Mouse (Mus musculus) kidney, postnatal 0 days (tissue): ENCODE data around the gene Rtn3. TPM values are rescaled to one million over a fixed set of nuclear protein-coding genes. Genes with fewer than 3 reads are reported as not detected.
A peak's percentile ranks its signal among the peaks of the same experiment; 100 is the strongest.
"Not testable (repeated sequence)": the region's sequence is repeated elsewhere in the genome, so short reads cannot be mapped to it uniquely, and the experiment has no call there.

Experiments
- ATAC-seq: fragments of 200-750 bp; cut with Nextera tagmentation; replicated peaks from 2 replicates; pipeline ENCODE4 v1.8.0; 2017; ENCODE audit warnings: low read depth, moderate number of reproducible peaks, moderate TSS enrichment, moderate library complexity; ENCODE audit not compliant: low FRiP score
- DNase-seq: peaks from one replicate; pipeline ENCODE4 v3.0.0-alpha.2; 2016; ENCODE audit warnings: low spot score
- H3K27ac ChIP-seq: fragments of 300-500 bp; sonication (generic); 2 replicates; pipeline ENCODE4 v1.5.1; 2014; ENCODE audit warnings: mild to moderate bottlenecking
- H3K27me3 ChIP-seq: fragments of 300-500 bp; sonication (generic); 2 replicates; pipeline ENCODE4 v1.6.1; 2014; ENCODE audit warnings: low read length, mixed read lengths; ENCODE audit not compliant: insufficient read depth
- H3K36me3 ChIP-seq: fragments of 300-500 bp; sonication (generic); 2 replicates; pipeline ENCODE4 v1.6.1; 2014; ENCODE audit warnings: low read length, mixed read lengths; ENCODE audit not compliant: insufficient read depth
- H3K4me1 ChIP-seq: fragments of 300-500 bp; sonication (generic); replicated peaks from 2 replicates; pipeline ENCODE4 v1.6.1; 2014; ENCODE audit warnings: antibody characterized with exemption, low read length, mixed read lengths; ENCODE audit not compliant: insufficient read depth
- H3K4me2 ChIP-seq: fragments of 300-500 bp; sonication (generic); 2 replicates; pipeline ENCODE4 v1.6.1; 2014; ENCODE audit warnings: mild to moderate bottlenecking, low read length, moderate library complexity, mixed read lengths
- H3K4me3 ChIP-seq: fragments of 300-500 bp; sonication (generic); replicated peaks from 2 replicates; pipeline ENCODE4 v1.5.1; 2014; ENCODE audit warnings: low read depth, low read length
- H3K9ac ChIP-seq: fragments of 300-500 bp; sonication (generic); 2 replicates; pipeline ENCODE4 v1.6.1; 2014; ENCODE audit warnings: low read depth, low read length
- H3K9me3 ChIP-seq: fragments of 300-500 bp; sonication (generic); replicated peaks from 2 replicates; pipeline ENCODE4 v1.6.1; 2016; ENCODE audit warnings: low read length, inconsistent platforms, mixed read lengths
- CTCF ChIP-seq: IDR thresholded peaks from 2 replicates; pipeline ENCODE4 v1.5.1; 2016; ENCODE audit warnings: antibody characterized with exemption, low read depth, mild to moderate bottlenecking, moderate library complexity
- WGBS: fragments of 180-500 bp; shearing (Covaris S2); extraction: QIAGEN DNeasy Blood & Tissue Kit; methylation state at CpG from one replicate; pipeline ENCODE4 v1.1.7; 2014; 5-methylcytosine and 5-hydroxymethylcytosine counted together
- polyA plus RNA-seq: library from polyadenylated mRNA; unstranded; fragments of >200 nt; fragmentation: Nextera tagmentation; extraction: Ambion mirVana; gene quantifications from 2 replicates; pipeline ENCODE4 v1.2.1, GENCODE M21; 2015

Gene Rtn3
- polyA plus RNA-seq, 1 experiment from 2014 or later = 195 TPM

- H3K4me1 ChIP-seq = no peaks in the 10 kb centered on the region
- H3K4me2 ChIP-seq = no peak overlapping the region
- H3K9ac ChIP-seq = no peak overlapping the region
- H3K27ac ChIP-seq = no peak overlapping the region
- no peak overlapping the region for H3K4me3 ChIP-seq
- 91% methylated on average over 2 of the region's 2 CpGs for WGBS
- no peaks in the 10 kb centered on the region for H3K36me3 ChIP-seq
- no peaks in the 10 kb centered on the region for H3K27me3 ChIP-seq
- peak; percentile 12 for DNase-seq
- TF ChIP-seq CTCF = no peak
- H3K9me3 ChIP-seq = no peaks in the 10 kb centered on the region
- no peak for ATAC-seq
Measured at GRCm38 (mm10) chr19:7498816-7499215, 15.7 kb upstream of the Rtn3 start.

- 0 out of 2 replicates have a peak overlapping the region, but pooled peaks have one; percentile 79 for H3K4me2 ChIP-seq
- not testable (repeated sequence) for ATAC-seq, H3K27me3 ChIP-seq, H3K4me1 ChIP-seq, H3K9ac ChIP-seq, DNase-seq, H3K36me3 ChIP-seq, H3K9me3 ChIP-seq, H3K27ac ChIP-seq, H3K4me3 ChIP-seq
- WGBS = 71% methylated on average over 1 of the region's 1 CpGs
Measured at GRCm38 (mm10) chr19:7496070-7496469, 13.0 kb upstream of the Rtn3 start.

- TF ChIP-seq CTCF = no peak
- peak overlapping the region; percentile 90 for H3K9ac ChIP-seq
- H3K27ac ChIP-seq = peak overlapping the region; percentile 99
- H3K27me3 ChIP-seq = no peaks in the 10 kb centered on the region
- ATAC-seq = no peak
- DNase-seq = peak; percentile 41
- H3K4me1 ChIP-seq = no peaks in the 10 kb centered on the region
- peak overlapping the region; percentile 80 for H3K4me3 ChIP-seq
- H3K4me2 ChIP-seq = peak overlapping the region; percentile 79
- no peaks in the 10 kb centered on the region for H3K36me3 ChIP-seq
- WGBS = 30% methylated on average over 14 of the region's 14 CpGs
- no peaks in the 10 kb centered on the region for H3K9me3 ChIP-seq
Measured at GRCm38 (mm10) chr19:7495221-7496038, 12.3 kb upstream of the Rtn3 start.

GRCm38 (mm10) chr19:7494187-7495015 lies 11.3 kb upstream of the Rtn3 start:
- Histone ChIP-seq H3K36me3 (no peaks in the 10 kb centered on the region), H3K9me3 (no peaks in the 10 kb centered on the region), H3K4me3 (peak overlapping the region; percentile 80), H3K4me2 (peak overlapping the region; percentile 79), H3K27ac (peak overlapping the region; percentile 99), H3K27me3 (no peaks in the 10 kb centered on the region), H3K4me1 (no peaks in the 10 kb centered on the region), H3K9ac (peak overlapping the region; percentile 90)
- TF ChIP-seq CTCF = peak; percentile 36
- DNase-seq (peak; percentile 99), ATAC-seq (peak; percentile 98)
- WGBS = under 1% methylated on average over 84 of the region's 84 CpGs

GRCm38 (mm10) chr19:7493352-7494186 lies 10.5 kb upstream of the Rtn3 start, which contains the start of gene Atl3:
Gene Atl3 (plus strand): TSS chr19:7494040.
- no peak; the same call in 1 of the 2 replicates for TF ChIP-seq CTCF
- H3K27me3 ChIP-seq = no peaks in the 10 kb centered on the region
- peak within 1 kb of the TSS; percentile 90 for H3K9ac ChIP-seq
- peak within 1 kb of the TSS; percentile 99 for H3K27ac ChIP-seq
- DNase-seq = no peak
- peak within 1 kb of the TSS; percentile 80 for H3K4me3 ChIP-seq
- H3K9me3 ChIP-seq = no peaks in the 10 kb centered on the region
- ATAC-seq = no peak
- 29% methylated on average over 31 of the region's 31 CpGs for WGBS
- H3K4me1 ChIP-seq = no peaks in the 10 kb centered on the region
- no peaks in the 10 kb centered on the region for H3K36me3 ChIP-seq
- H3K4me2 ChIP-seq = peak within 1 kb of the TSS; percentile 79

- Histone ChIP-seq H3K4me2 (no peak overlapping the region), H3K4me1 (no peaks in the 10 kb centered on the region), H3K27me3 (no peaks in the 10 kb centered on the region), H3K9ac (no peak overlapping the region), H3K9me3 (no peaks in the 10 kb centered on the region), H3K27ac (no peak overlapping the region), H3K4me3 (no peak overlapping the region), H3K36me3 (no peaks in the 10 kb centered on the region)
- DNase-seq (no peak), ATAC-seq (no peak)
- WGBS = 93% methylated on average over 2 of the region's 2 CpGs
- TF ChIP-seq CTCF = no peak
Measured at GRCm38 (mm10) chr19:7492682-7493081, 9.6 kb upstream of the Rtn3 start.
